Mouse (Mus musculus): ENCODE results near the gene Srd5a3.

DNA sequence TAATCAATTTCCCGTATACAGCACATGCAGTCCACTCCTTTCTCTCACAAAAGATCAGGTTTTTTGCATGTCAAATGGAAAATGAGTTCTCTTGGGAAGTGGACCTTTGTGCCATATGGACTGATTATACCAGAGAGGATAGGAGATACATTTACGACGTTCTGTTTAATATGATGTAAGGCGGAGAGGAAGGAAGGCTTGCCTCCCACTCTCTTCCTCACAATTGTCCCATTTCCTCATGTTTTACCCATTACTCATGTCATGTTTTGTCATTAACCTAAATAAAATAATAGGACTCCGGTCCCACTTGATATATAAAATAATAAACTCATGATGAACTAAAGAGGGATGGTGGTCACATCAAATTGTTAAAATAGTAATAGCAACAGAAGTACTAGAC is 19.4 kb upstream of the Srd5a3 start:
- TF ChIP-seq EP300 (IDR thresholded peaks at IDR 0.05; ENCODE audit: low read depth), result no peak
- no peak for TF ChIP-seq CTCF (IDR thresholded peaks at IDR 0.05; ENCODE audit: low read depth)

All from liver, postnatal 0 days (tissue).